Mouse (Mus musculus): ENCODE data around the gene Sec31a. TPM values are rescaled to one million over a fixed set of nuclear protein-coding genes. Genes with fewer than 3 reads are reported as not detected.

Gene Sec31a
- polyA plus RNA-seq (2014; fragmentation: Nextera tagmentation; extraction: Ambion mirVana), result 136 and 149 TPM in 2 replicates

DNA sequence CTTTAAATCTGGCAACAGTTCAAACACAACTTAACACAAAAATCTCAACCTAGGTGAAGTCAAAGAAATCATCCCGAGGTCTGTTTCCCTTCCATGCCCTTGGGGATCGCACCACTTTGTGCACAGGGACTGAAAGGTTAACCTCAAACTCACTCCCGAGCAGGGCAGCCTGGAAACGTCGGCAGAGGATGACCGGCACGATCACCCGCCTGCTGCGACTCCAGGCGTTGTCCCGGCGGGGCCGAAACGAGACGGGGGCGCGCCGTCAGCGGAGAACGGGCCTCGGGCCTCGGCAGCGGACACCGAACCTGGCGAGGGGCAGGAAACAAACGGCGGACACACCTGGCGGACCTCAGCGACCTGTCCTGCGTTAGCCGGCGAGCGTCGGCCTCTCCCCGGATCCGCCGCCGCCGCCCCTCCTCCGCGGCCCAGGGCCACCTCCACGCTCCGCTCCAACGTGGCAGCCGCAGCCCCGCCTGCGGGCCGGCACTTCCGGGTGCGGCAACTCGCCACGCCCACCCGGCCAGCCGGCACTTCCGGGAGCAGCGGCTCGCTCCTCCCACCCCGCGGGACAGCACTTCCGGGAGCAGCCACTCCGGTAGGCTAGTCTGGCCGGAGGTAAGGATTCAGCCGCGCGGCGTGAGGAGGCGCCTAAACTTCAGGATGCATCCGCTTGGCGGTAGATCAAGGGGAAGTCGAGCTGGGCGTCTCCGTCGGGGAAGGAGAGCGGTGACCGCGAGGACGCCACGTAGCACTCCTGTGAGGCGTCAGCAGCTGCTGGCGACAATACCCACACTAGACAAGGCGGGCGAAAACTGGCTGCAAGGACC, at the start of gene Sec31a:
Sec31a (minus strand) TSS at position 474 of the 830 bp plus-strand sequence.
- DNase-seq (ENCODE audit: low spot score) (peak; percentile 97), ATAC-seq (ENCODE audit: insufficient number of reproducible peaks, low FRiP score, low TSS enrichment, low read depth) (peak; percentile 97)
- peak within 1 kb of the TSS; percentile 84 for H3K9ac ChIP-seq (ENCODE audit: low read length)
- H3K9me3 ChIP-seq (ENCODE audit: control insufficient read depth, low read length), result no peaks in the 10 kb centered on the region
- 0 out of 2 replicates have a peak, but pooled peaks cover 3% of the 10 kb centered on the region for H3K4me1 ChIP-seq (ENCODE audit: control insufficient read depth, insufficient read depth, low read length)
- under 1% methylated on average over 82 of the region's 82 CpGs for WGBS
- H3K36me3 ChIP-seq (ENCODE audit: control insufficient read depth, insufficient read depth, low read length), result peaks cover 12% of the 10 kb centered on the region
- H3K27me3 ChIP-seq (ENCODE audit: control insufficient read depth, insufficient read depth, low read length), result no peaks in the 10 kb centered on the region
- peak within 1 kb of the TSS; percentile 62 for H3K4me2 ChIP-seq (ENCODE audit: low read depth, severe bottlenecking)
- peak within 1 kb of the TSS; percentile 68 for H3K27ac ChIP-seq (replicated peaks; ENCODE audit: low read depth, low read length)
- H3K4me3 ChIP-seq (ENCODE audit: low read depth, low read length), result peak within 1 kb of the TSS; percentile 92

DNA sequence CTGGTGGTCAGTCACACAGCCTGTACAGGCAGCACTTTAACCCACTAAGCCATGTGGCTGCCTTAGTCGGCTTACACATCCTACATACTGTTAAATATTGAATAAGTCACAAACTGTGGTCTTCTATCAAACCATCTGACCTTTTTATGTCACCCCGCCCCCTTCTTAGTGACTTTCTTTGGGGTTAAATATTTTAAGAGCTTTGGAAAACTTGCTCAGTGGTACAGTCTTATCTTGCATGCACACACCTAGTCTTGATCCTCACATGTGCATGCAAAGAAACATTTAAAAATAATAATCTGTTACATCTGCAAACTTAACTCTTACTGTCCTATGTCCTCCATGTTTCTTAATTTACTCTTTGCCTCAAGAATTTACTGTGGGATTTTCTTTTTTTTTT, 46.3 kb upstream of the Sec31a start:
- Histone ChIP-seq H3K4me2 (ENCODE audit: low read depth, severe bottlenecking) (no peak overlapping the region), H3K9me3 (ENCODE audit: control insufficient read depth, low read length) (no peaks in the 10 kb centered on the region), H3K27ac (replicated peaks; ENCODE audit: low read depth, low read length) (no peak overlapping the region), H3K36me3 (ENCODE audit: control insufficient read depth, insufficient read depth, low read length) (peaks cover 13% of the 10 kb centered on the region), H3K27me3 (ENCODE audit: control insufficient read depth, insufficient read depth, low read length) (no peaks in the 10 kb centered on the region), H3K4me1 (ENCODE audit: control insufficient read depth, insufficient read depth, low read length) (no peaks in the 10 kb centered on the region), H3K4me3 (ENCODE audit: low read depth, low read length) (no peak overlapping the region), H3K9ac (ENCODE audit: low read length) (no peak overlapping the region)
- no peak for DNase-seq (ENCODE audit: low spot score)
- no peak for ATAC-seq (ENCODE audit: insufficient number of reproducible peaks, low FRiP score, low TSS enrichment, low read depth)
- 92% methylated on average over 2 of the region's 2 CpGs for WGBS

- Histone ChIP-seq H3K27ac (replicated peaks; ENCODE audit: low read depth, low read length) (no peak overlapping the region), H3K4me1 (ENCODE audit: control insufficient read depth, insufficient read depth, low read length) (no peaks in the 10 kb centered on the region), H3K27me3 (ENCODE audit: control insufficient read depth, insufficient read depth, low read length) (no peaks in the 10 kb centered on the region), H3K4me3 (ENCODE audit: low read depth, low read length) (no peak overlapping the region), H3K9ac (ENCODE audit: low read length) (no peak overlapping the region), H3K36me3 (ENCODE audit: control insufficient read depth, insufficient read depth, low read length) (peaks cover 14% of the 10 kb centered on the region), H3K9me3 (ENCODE audit: control insufficient read depth, low read length) (no peaks in the 10 kb centered on the region), H3K4me2 (ENCODE audit: low read depth, severe bottlenecking) (no peak overlapping the region)
- ATAC-seq (ENCODE audit: insufficient number of reproducible peaks, low FRiP score, low TSS enrichment, low read depth) (no peak), DNase-seq (ENCODE audit: low spot score) (no peak)
- WGBS, result 89% methylated on average over 9 of the region's 9 CpGs
These were observed 45.5 kb upstream of the Sec31a start for GRCm38 (mm10) chr5:100461526-100461925.

DNA sequence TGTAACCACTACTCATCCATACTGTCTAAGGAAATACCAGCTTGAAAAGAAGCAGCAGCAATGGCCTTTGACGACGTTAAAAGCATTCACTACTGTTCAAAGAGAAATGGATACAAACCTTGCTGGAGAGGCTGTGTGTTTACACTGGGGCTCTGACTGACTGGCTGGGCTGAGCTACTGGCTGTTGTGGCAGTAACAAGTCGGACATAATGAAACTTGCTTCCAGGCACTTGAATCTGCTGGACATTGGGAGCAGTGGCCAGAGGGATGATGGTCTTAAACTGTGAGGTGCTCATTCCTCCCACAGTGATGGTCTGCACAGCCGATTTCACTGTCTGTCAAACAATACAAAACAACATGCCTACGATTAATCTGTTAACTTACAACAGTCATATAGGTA, 43.4 kb upstream of the Sec31a start:
- WGBS, result 96% methylated on average over 5 of the region's 5 CpGs

DNA sequence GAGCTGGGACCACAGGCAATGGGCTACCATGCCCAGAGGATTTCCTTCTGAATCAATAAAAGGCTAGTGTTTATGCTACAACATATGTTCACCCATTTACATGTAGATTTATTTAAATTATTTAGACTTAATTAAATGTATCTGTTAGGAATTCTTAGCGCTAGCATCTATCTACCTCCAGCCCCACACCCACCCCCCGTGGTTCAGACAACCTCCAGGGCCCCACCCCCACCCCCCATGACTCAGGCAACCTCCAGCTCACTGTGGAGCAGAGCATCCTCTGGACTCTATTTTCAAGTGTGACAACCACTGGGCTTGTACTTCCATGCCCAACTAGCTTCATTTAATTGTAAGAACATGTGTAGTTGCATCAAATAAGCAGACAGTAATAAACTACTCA, 35.8 kb upstream of the Sec31a start:
- H3K4me2 ChIP-seq (ENCODE audit: low read depth, severe bottlenecking), result no peak overlapping the region
- 87% methylated on average over 2 of the region's 2 CpGs for WGBS
- DNase-seq (ENCODE audit: low spot score), result no peak
- H3K4me1 ChIP-seq (ENCODE audit: control insufficient read depth, insufficient read depth, low read length), result no peaks in the 10 kb centered on the region
- H3K4me3 ChIP-seq (ENCODE audit: low read depth, low read length), result no peak overlapping the region
- H3K36me3 ChIP-seq (ENCODE audit: control insufficient read depth, insufficient read depth, low read length), result peaks cover 2% of the 10 kb centered on the region; the same call in 1 of the 2 replicates
- no peak overlapping the region for H3K9ac ChIP-seq (ENCODE audit: low read length)
- H3K9me3 ChIP-seq (ENCODE audit: control insufficient read depth, low read length), result no peaks in the 10 kb centered on the region
- no peak overlapping the region for H3K27ac ChIP-seq (replicated peaks; ENCODE audit: low read depth, low read length)
- no peaks in the 10 kb centered on the region for H3K27me3 ChIP-seq (ENCODE audit: control insufficient read depth, insufficient read depth, low read length)
- no peak for ATAC-seq (ENCODE audit: insufficient number of reproducible peaks, low FRiP score, low TSS enrichment, low read depth)

More for the DNA sequence above, 43.4 kb upstream of the Sec31a start:
- no peak for ATAC-seq (ENCODE audit: insufficient number of reproducible peaks, low FRiP score, low TSS enrichment, low read depth)
- Histone ChIP-seq H3K9me3 (ENCODE audit: control insufficient read depth, low read length) (no peaks in the 10 kb centered on the region), H3K27ac (replicated peaks; ENCODE audit: low read depth, low read length) (no peak overlapping the region), H3K4me1 (ENCODE audit: control insufficient read depth, insufficient read depth, low read length) (no peaks in the 10 kb centered on the region), H3K4me3 (ENCODE audit: low read depth, low read length) (no peak overlapping the region), H3K9ac (ENCODE audit: low read length) (no peak overlapping the region), H3K36me3 (ENCODE audit: control insufficient read depth, insufficient read depth, low read length) (peaks cover 14% of the 10 kb centered on the region), H3K27me3 (ENCODE audit: control insufficient read depth, insufficient read depth, low read length) (no peaks in the 10 kb centered on the region), H3K4me2 (ENCODE audit: low read depth, severe bottlenecking) (no peak overlapping the region)
- no peak for DNase-seq (ENCODE audit: low spot score)

DNA sequence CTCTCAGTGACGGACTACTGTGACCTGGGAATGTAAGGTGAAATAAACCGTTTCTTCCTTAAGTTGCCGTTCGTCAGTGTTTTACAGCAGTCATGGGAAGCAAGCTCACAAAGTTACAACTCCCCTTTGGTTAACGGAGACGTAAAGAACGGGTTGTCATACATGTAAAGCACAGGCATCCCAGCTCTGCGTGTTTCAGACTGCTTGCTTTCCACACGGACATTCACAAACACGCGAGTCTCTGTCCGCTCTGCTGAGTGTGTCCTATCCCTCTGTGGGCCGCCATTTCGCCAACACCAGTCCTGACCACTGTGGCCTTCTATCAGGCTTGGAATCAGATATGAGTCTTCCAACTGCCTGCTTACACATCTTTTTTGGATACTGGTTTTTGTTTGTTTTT, 22.8 kb upstream of the Sec31a start:
- ATAC-seq (ENCODE audit: insufficient number of reproducible peaks, low FRiP score, low TSS enrichment, low read depth), result no peak
- no peak overlapping the region for H3K27ac ChIP-seq (replicated peaks; ENCODE audit: low read depth, low read length)
- 95% methylated on average over 14 of the region's 14 CpGs for WGBS
- no peak for DNase-seq (ENCODE audit: low spot score)
- H3K9me3 ChIP-seq (ENCODE audit: control insufficient read depth, low read length), result no peaks in the 10 kb centered on the region
- no peak overlapping the region for H3K4me3 ChIP-seq (ENCODE audit: low read depth, low read length)
- H3K4me1 ChIP-seq (ENCODE audit: control insufficient read depth, insufficient read depth, low read length), result no peaks in the 10 kb centered on the region
- H3K36me3 ChIP-seq (ENCODE audit: control insufficient read depth, insufficient read depth, low read length), result peaks cover 7% of the 10 kb centered on the region; the same call in 1 of the 2 replicates
- no peak overlapping the region for H3K4me2 ChIP-seq (ENCODE audit: low read depth, severe bottlenecking)
- no peak overlapping the region for H3K9ac ChIP-seq (ENCODE audit: low read length)
- no peaks in the 10 kb centered on the region for H3K27me3 ChIP-seq (ENCODE audit: control insufficient read depth, insufficient read depth, low read length)

- H3K9me3 ChIP-seq (ENCODE audit: control insufficient read depth, low read length), result no peaks in the 10 kb centered on the region
These were observed 21.9 kb upstream of the Sec31a start for GRCm38 (mm10) chr5:100437917-100438316.

DNA sequence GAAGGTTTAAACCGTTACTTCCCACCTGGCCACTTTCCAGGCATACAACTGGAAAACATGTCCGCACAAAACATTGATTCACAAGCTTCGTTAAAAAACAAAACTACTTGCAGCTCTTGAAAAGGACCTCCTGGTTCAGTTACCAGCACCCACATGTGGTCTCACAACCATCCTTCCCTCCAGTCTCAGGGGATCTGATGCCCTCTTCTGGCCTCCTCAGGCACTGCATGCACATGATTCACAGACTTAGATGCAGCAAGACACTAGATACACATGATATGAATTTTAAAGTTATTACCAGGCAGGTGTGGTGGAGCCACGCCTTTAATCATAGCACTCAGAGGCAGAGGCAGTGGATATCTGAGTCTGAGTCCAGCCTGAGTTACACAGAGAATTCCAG, 21.1 kb upstream of the Sec31a start:
- DNase-seq (ENCODE audit: low spot score) (no peak), ATAC-seq (ENCODE audit: insufficient number of reproducible peaks, low FRiP score, low TSS enrichment, low read depth) (no peak)
- WGBS, result 95% methylated on average over 4 of the region's 4 CpGs
- Histone ChIP-seq H3K4me1 (ENCODE audit: control insufficient read depth, insufficient read depth, low read length) (no peaks in the 10 kb centered on the region), H3K9me3 (ENCODE audit: control insufficient read depth, low read length) (no peaks in the 10 kb centered on the region), H3K36me3 (ENCODE audit: control insufficient read depth, insufficient read depth, low read length) (peaks cover 7% of the 10 kb centered on the region; the same call in 1 of the 2 replicates), H3K27ac (replicated peaks; ENCODE audit: low read depth, low read length) (no peak overlapping the region), H3K4me2 (ENCODE audit: low read depth, severe bottlenecking) (no peak overlapping the region), H3K4me3 (ENCODE audit: low read depth, low read length) (no peak overlapping the region), H3K27me3 (ENCODE audit: control insufficient read depth, insufficient read depth, low read length) (no peaks in the 10 kb centered on the region), H3K9ac (ENCODE audit: low read length) (no peak overlapping the region)

More at GRCm38 (mm10) chr5:100437917-100438316, 21.9 kb upstream of the Sec31a start:
- H3K4me1 ChIP-seq (ENCODE audit: control insufficient read depth, insufficient read depth, low read length), result no peaks in the 10 kb centered on the region
- H3K36me3 ChIP-seq (ENCODE audit: control insufficient read depth, insufficient read depth, low read length), result peaks cover 7% of the 10 kb centered on the region; the same call in 1 of the 2 replicates
- ATAC-seq (ENCODE audit: insufficient number of reproducible peaks, low FRiP score, low TSS enrichment, low read depth) (no peak), DNase-seq (ENCODE audit: low spot score) (no peak)
- H3K4me3 ChIP-seq (ENCODE audit: low read depth, low read length), result no peak overlapping the region
- H3K27ac ChIP-seq (replicated peaks; ENCODE audit: low read depth, low read length), result no peak overlapping the region
- no peaks in the 10 kb centered on the region for H3K27me3 ChIP-seq (ENCODE audit: control insufficient read depth, insufficient read depth, low read length)
- H3K4me2 ChIP-seq (ENCODE audit: low read depth, severe bottlenecking), result no peak overlapping the region
- WGBS, result 91% methylated on average over 5 of the region's 5 CpGs
- H3K9ac ChIP-seq (ENCODE audit: low read length), result no peak overlapping the region

All from limb, embryonic 11.5 days (tissue).